Mouse (Mus musculus): ENCODE data around the gene H13.

The H13 gene

DNA sequence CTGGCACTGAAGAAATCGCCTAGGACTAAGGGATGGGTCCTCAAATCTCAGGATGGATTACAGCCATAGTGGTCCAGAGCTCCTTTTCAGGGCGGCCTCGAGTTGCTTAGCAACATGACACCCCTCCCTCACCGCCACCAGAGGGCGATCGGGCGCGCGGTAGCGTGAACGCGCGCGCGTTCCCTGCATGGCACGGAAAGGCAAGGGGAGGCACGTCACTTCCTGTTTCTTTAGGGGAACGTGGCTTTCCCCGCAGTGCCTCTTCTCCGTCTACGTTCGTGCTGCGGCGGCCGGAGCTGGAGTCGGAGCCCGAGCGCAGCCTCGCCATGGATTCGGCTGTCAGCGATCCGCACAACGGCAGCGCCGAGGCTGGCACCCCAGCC, at the start of gene H13:
Gene H13 (plus strand): TSS at position 206 of the 383 bp plus-strand sequence.
- DNase-seq (ENCODE audit: low read depth, low spot score), result peak; percentile 98

- DNase-seq (ENCODE audit: low read depth, low spot score), result no peak
Measured at GRCm38 (mm10) chr2:152620367-152621134, 48.7 kb upstream of the H13 start.

GRCm38 (mm10) chr2:152622151-152622550, 47.1 kb upstream of the H13 start:
- no peak for DNase-seq (ENCODE audit: low read depth, low spot score)

DNA sequence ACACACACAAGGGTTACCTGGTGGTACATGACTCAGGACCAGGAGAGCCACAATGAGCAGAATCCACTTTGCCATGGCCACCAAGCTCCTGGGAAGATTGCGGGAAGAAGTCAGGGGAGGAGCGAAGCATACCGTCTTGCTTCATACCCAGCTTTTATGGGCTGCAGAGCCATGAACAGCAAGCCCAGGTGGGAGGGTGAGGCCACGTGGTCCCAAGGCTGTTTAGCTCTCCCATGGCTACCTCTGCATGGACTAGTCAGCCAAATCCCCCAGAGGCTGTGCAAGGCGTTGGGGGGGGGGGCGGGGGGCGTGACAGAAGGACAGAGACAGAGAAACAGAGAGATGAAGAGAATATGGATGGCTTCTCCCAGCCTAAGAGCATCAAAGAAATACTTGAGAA, 46.3 kb upstream of the H13 start, which contains the start of gene Defb25:
Gene Defb25 (minus strand): TSS at position 101 of the 400 bp plus-strand sequence.
- DNase-seq (ENCODE audit: low read depth, low spot score), result no peak

DNA sequence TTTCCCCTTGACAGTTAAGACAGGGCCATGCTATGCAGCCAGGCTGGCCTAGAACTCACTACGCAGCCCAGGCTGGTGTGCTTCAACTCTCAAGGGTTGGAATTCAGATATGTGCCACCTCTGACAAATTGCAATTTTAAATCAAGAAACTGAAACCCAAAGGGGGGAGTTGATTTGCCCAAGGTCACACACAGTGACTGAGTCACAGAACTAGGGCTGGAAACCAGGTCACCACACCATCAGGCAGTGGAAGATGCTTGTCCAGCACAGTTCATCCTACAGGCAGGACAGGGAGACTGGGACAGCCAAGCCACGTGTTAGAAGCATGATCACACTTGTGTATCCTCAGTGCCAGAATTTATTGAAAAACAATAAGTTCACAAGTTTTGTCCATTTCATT, 44.7 kb upstream of the H13 start:
- DNase-seq (ENCODE audit: low read depth, low spot score), result no peak

DNA sequence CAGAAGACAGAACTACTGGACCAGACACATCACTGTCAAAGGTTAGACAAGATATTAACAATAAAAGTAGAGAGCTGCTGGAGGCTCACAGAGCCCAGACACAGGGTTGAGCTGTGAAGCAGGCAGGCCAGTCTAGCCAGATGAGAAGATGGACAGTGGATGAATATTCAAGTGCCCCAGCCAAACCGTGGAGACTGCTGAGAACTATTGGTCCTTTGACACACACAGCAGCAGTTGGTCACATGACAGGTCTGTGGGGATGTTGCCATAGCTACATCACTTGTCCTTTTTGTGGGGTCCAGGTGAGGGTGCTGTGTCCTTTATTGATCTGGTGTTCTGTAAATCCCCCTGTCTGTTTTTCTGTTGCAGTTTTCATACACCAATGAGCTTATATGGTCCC, 44.0 kb upstream of the H13 start:
- no peak for DNase-seq (ENCODE audit: low read depth, low spot score)

DNA sequence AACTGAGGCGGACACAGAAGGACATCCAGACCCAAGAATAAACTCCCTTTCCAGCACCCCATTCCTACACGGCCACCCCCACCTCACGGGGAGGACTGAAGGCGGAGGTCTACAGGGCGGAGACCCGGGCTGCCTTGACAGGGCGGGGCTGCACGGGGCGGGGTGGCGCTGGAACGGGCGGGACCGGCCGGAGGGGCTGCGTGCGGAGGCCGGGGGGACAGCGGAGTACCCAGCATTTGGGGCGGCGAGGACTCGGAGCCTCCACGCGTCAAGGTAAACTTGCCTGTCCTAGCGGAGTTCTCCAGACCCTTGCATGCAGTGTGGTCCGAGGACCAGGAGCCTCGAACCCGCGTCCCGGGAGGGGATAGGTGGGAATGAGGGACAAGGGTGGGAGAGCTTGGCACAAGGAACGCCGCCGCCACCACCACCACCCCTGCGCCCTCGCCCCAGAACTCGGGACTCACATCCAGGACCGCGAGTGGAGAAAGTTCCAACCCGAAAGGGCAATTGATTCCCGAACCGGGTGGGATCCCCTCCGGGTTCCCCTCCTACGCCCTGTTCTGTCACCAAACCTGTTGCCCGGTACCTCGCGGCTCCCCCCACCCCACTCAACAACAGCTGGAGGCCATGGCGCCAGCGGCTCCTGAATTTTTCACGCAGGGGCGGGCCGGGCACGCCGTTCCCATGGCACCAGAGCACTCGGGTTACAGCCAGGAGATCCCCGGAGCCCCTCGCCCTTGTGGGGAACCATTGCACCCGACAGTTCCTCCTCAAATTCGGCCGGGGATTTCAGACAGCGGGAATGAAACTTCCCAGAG, 42.3 kb upstream of the H13 start, which contains the start of gene Rem1:
Gene Rem1 (plus strand): TSS at position 178 of the 818 bp plus-strand sequence.
- no peak for DNase-seq (ENCODE audit: low read depth, low spot score)

GRCm38 (mm10) chr2:152628066-152628465, 41.2 kb upstream of the H13 start:
- no peak for DNase-seq (ENCODE audit: low read depth, low spot score)

GRCm38 (mm10) chr2:152629239-152629638, 40.0 kb upstream of the H13 start:
- no peak for DNase-seq (ENCODE audit: low read depth, low spot score)

GRCm38 (mm10) chr2:152629904-152630303, 39.4 kb upstream of the H13 start:
- DNase-seq (ENCODE audit: low read depth, low spot score), result no peak

DNA sequence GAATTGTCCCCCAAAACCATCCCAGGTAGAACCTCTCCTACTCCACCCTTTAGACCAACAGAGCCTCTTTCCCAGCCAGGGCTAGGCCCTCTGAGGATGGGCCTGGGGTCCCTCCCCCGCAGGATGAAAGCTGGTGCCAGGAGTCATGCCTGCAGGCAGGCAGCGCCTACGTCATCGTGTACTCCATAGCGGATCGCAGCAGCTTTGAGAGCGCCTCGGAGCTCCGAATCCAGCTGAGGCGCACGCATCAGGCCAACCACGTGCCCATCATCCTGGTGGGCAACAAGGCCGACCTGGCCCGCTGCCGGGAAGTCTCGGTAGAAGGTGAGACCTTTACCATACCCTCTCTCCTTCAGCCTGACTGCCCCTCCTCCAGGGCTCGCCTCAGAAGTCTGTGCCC, 35.9 kb upstream of the H13 start:
- no peak for DNase-seq (ENCODE audit: low read depth, low spot score)

GRCm38 (mm10) chr2:152634311-152634710, 35.0 kb upstream of the H13 start:
- DNase-seq (ENCODE audit: low read depth, low spot score), result no peak

- DNase-seq (ENCODE audit: low read depth, low spot score), result no peak
Measured at GRCm38 (mm10) chr2:152636246-152637005, 32.8 kb upstream of the H13 start.

DNA sequence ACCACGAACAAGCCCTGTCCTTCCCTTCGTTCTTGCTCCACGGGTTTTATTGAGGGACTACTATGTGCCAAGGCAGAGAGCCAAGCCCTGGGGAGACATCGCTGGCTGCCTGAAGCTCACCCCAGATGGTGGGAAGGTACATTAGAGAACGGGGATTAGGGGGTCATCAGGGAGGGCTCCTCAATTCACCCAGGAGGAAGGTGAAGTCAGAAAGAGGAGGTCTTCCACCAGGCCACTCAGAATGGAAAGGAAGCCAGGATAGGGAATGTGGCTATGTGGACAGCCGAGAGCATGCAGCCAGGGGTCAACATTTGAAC, 32.3 kb upstream of the H13 start:
- no peak for DNase-seq (ENCODE audit: low read depth, low spot score)

GRCm38 (mm10) chr2:152637381-152637780, 31.9 kb upstream of the H13 start:
- no peak for DNase-seq (ENCODE audit: low read depth, low spot score)

DNA sequence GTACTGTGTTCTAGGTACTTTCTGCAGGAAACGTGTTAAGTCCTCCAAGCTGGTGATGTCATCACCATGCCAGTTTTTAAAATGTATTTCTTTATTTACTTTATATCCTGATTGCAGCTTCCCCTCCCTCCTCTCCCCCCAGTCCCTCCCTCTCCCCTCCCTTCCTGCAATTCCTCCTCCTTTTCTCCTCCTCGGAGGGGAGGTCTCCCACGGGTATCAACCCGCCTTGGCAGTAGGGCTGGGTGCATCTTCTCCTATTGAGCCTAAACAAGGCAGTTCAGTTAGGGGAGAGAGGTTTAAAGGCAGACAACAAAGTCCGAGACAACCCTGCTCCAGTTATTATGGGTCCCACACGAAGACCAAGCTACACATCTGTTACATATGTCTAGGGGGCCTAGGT, 30.4 kb upstream of the H13 start:
- DNase-seq (ENCODE audit: low read depth, low spot score), result no peak

GRCm38 (mm10) chr2:152639406-152640113, 29.7 kb upstream of the H13 start:
- no peak for DNase-seq (ENCODE audit: low read depth, low spot score)

DNA sequence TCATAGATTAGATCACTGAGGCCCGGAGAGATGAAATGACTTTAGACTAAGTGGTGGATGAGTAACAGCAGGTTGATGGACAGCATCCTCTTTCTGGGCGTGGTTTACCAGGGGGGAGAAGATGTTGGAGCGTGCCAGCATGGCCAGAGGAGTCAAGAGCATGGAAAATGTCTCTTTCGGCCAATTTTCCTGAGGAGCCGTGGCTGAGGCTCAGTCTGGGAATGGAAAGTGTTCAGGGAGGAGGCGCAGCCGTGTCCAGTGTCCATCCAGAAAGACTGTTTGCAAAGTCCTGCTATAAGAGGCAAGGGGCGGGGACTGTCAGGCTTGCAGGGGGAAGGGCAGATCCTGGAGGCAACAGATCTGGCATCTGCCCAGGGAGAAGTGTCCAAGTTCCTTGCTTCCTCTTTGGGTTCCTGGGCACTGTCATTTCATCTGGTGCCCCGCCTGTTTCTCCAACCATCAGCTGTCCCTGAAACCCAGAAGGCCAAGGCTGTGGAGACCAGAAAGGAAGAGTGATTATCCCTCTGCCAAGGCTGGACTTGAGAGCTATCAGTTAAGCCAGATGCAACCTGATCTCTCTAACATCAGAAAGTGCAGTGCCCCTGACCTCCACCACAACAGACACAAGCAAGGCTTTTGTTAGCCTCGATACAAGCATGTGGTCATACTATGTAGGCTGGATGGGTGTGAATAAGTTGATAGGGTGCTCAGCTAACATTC, 16.2 kb upstream of the H13 start:
- no peak for DNase-seq (ENCODE audit: low read depth, low spot score)

GRCm38 (mm10) chr2:152653874-152654715, 15.2 kb upstream of the H13 start:
- peak; percentile 57 for DNase-seq (ENCODE audit: low read depth, low spot score)

GRCm38 (mm10) chr2:152657398-152657797, 11.9 kb upstream of the H13 start:
- DNase-seq (ENCODE audit: low read depth, low spot score), result peak; percentile 59
